Mouse (Mus musculus): Measurements from ENCODE around the gene Ptprn2.

GRCm38 (mm10) chr12:116484991-116485390 lies 529 bp upstream of the Ptprn2 start:
- TF ChIP-seq POLR2A (IDR thresholded peaks at IDR 0.05; ENCODE audit: insufficient read length, low read depth), result no peak
- no peak for TF ChIP-seq MAX (IDR thresholded peaks at IDR 0.05; ENCODE audit: low read depth)
- TF ChIP-seq TCF12 (IDR thresholded peaks at IDR 0.05; ENCODE audit: insufficient read depth, poor library complexity, severe bottlenecking), result no peak
- TF ChIP-seq REST (IDR thresholded peaks at IDR 0.05; ENCODE audit: insufficient read depth, insufficient read length), result no peak
- no peak for TF ChIP-seq E2F4 (IDR thresholded peaks at IDR 0.05; ENCODE audit: insufficient read depth)
